Mouse (Mus musculus) neural tube, embryonic 15.5 days (tissue): ENCODE measurements around the gene Sbno2. TPM values are rescaled to one million over a fixed set of nuclear protein-coding genes. Genes with fewer than 3 reads are reported as not detected.

Source experiments
- ATAC-seq: fragments of 200-750 bp; cut with Nextera tagmentation; 2 replicates; pipeline ENCODE4 v1.8.0; 2017; ENCODE audit warnings: mild to moderate bottlenecking, moderate TSS enrichment, moderate library complexity; ENCODE audit not compliant: low FRiP score
- H3K27ac ChIP-seq: fragments of 300-500 bp; sonication (generic); replicated peaks from 2 replicates; pipeline ENCODE4 v1.5.1; 2015; ENCODE audit warnings: mild to moderate bottlenecking, inconsistent platforms
- H3K27me3 ChIP-seq: fragments of 300-500 bp; sonication (generic); replicated peaks from 2 replicates; pipeline ENCODE4 v1.6.1; 2015; ENCODE audit warnings: inconsistent platforms
- H3K36me3 ChIP-seq: fragments of 300-500 bp; sonication (generic); 2 replicates; pipeline ENCODE4 v1.6.1; 2015; ENCODE audit warnings: inconsistent platforms
- H3K4me1 ChIP-seq: fragments of 300-500 bp; sonication (generic); 2 replicates; pipeline ENCODE4 v1.6.1; 2015; ENCODE audit warnings: inconsistent platforms
- H3K4me2 ChIP-seq: fragments of 300-500 bp; sonication (generic); 2 replicates; pipeline ENCODE4 v1.6.1; 2015; ENCODE audit warnings: inconsistent platforms, mild to moderate bottlenecking, moderate library complexity
- H3K4me3 ChIP-seq: fragments of 300-500 bp; sonication (generic); replicated peaks from 2 replicates; pipeline ENCODE4 v1.5.1; 2015; ENCODE audit warnings: mild to moderate bottlenecking, inconsistent platforms
- H3K9ac ChIP-seq: fragments of 300-500 bp; sonication (generic); replicated peaks from 2 replicates; pipeline ENCODE4 v1.6.1; 2015; ENCODE audit warnings: mild to moderate bottlenecking, inconsistent platforms
- H3K9me3 ChIP-seq: fragments of 300-500 bp; sonication (generic); replicated peaks from 2 replicates; pipeline ENCODE4 v1.6.1; 2016; ENCODE audit warnings: inconsistent platforms
- WGBS: fragments of 180-500 bp; shearing (Covaris S2); methylation state at CpG from one replicate; pipeline ENCODE4 v1.1.7; 2015; ENCODE audit warnings: mixed read lengths; 5-methylcytosine and 5-hydroxymethylcytosine counted together
- polyA plus RNA-seq: library from polyadenylated mRNA; unstranded; fragments of >200 nt; fragmentation: Nextera tagmentation; extraction: Ambion mirVana; gene quantifications from 2 replicates; pipeline ENCODE4 v1.2.1, GENCODE M21; 2015

Sbno2 gene
- polyA plus RNA-seq, 1 experiment from 2014 or later = 11.7 TPM

- ATAC-seq = no peak
- H3K4me1 ChIP-seq = peaks cover 52% of the 10 kb centered on the region
- peak overlapping the region; percentile 94 for H3K4me3 ChIP-seq
- no peaks in the 10 kb centered on the region for H3K9me3 ChIP-seq
- H3K27me3 ChIP-seq = no peaks in the 10 kb centered on the region
- 4% methylated on average over 30 of the region's 30 CpGs for WGBS
- peak overlapping the region; percentile 86 for H3K9ac ChIP-seq
- peak overlapping the region; percentile 93 for H3K4me2 ChIP-seq
- peaks cover 22% of the 10 kb centered on the region; the same call in 1 of the 2 replicates for H3K36me3 ChIP-seq
- H3K27ac ChIP-seq = 0 out of 2 replicates have a peak overlapping the region, but pooled peaks have one; percentile 3
These were observed 11.7 kb upstream of the Sbno2 start for GRCm38 (mm10) chr10:80116927-80117691.

- no peak for ATAC-seq
- no peaks in the 10 kb centered on the region for H3K9me3 ChIP-seq
- peak overlapping the region; percentile 93 for H3K4me2 ChIP-seq
- H3K9ac ChIP-seq = peak overlapping the region; percentile 86
- peaks cover 52% of the 10 kb centered on the region for H3K4me1 ChIP-seq
- peaks cover 18% of the 10 kb centered on the region; the same call in 1 of the 2 replicates for H3K36me3 ChIP-seq
- H3K27ac ChIP-seq = 0 out of 2 replicates have a peak overlapping the region, but pooled peaks have one; percentile 3
- H3K27me3 ChIP-seq = no peaks in the 10 kb centered on the region
- WGBS = under 1% methylated on average over 27 of the region's 27 CpGs
- H3K4me3 ChIP-seq = peak overlapping the region; percentile 94
These were observed 11.2 kb upstream of the Sbno2 start for GRCm38 (mm10) chr10:80116563-80116926.

- under 1% methylated on average over 63 of the region's 63 CpGs for WGBS
These were observed 10.6 kb upstream of the Sbno2 start for GRCm38 (mm10) chr10:80115944-80116335.

GRCm38 (mm10) chr10:80115290-80115943 is 10.0 kb upstream of the Sbno2 start, which contains the start of gene Stk11:
Stk11 (plus strand) TSS chr10:80115803.
- peaks cover 49% of the 10 kb centered on the region for H3K4me1 ChIP-seq
- ATAC-seq = peak; percentile 97
- H3K9me3 ChIP-seq = no peaks in the 10 kb centered on the region
- H3K4me2 ChIP-seq = peak within 1 kb of the TSS; percentile 93
- H3K27ac ChIP-seq = peak within 1 kb of the TSS; percentile 90
- H3K4me3 ChIP-seq = peak within 1 kb of the TSS; percentile 94
- H3K36me3 ChIP-seq = peaks cover 12% of the 10 kb centered on the region; the same call in 1 of the 2 replicates
- H3K9ac ChIP-seq = peak within 1 kb of the TSS; percentile 86
- under 1% methylated on average over 68 of the region's 70 CpGs for WGBS
- H3K27me3 ChIP-seq = 0 out of 2 replicates have a peak, but pooled peaks cover under 1% of the 10 kb centered on the region

More at GRCm38 (mm10) chr10:80115944-80116335, 10.6 kb upstream of the Sbno2 start:
- Histone ChIP-seq H3K27ac (peak overlapping the region; percentile 90), H3K27me3 (no peaks in the 10 kb centered on the region), H3K4me3 (peak overlapping the region; percentile 94), H3K4me1 (peaks cover 52% of the 10 kb centered on the region), H3K4me2 (peak overlapping the region; percentile 93), H3K36me3 (peaks cover 17% of the 10 kb centered on the region; the same call in 1 of the 2 replicates), H3K9me3 (no peaks in the 10 kb centered on the region), H3K9ac (peak overlapping the region; percentile 86)
- ATAC-seq = no peak

GRCm38 (mm10) chr10:80114341-80115284 is 9.2 kb upstream of the Sbno2 start:
- H3K9me3 ChIP-seq = no peaks in the 10 kb centered on the region
- peak overlapping the region; percentile 86 for H3K27ac ChIP-seq
- peak overlapping the region; percentile 93 for H3K4me2 ChIP-seq
- peaks cover 8% of the 10 kb centered on the region; the same call in 1 of the 2 replicates for H3K36me3 ChIP-seq
- H3K4me3 ChIP-seq = peak overlapping the region; percentile 94
- H3K27me3 ChIP-seq = 0 out of 2 replicates have a peak, but pooled peaks cover 2% of the 10 kb centered on the region
- peak; percentile 44; the same call in 1 of the 2 replicates for ATAC-seq
- H3K4me1 ChIP-seq = peaks cover 41% of the 10 kb centered on the region
- 3% methylated on average over 27 of the region's 27 CpGs for WGBS
- H3K9ac ChIP-seq = peak overlapping the region; percentile 43

GRCm38 (mm10) chr10:80107678-80108077 is 2.3 kb upstream of the Sbno2 start:
- Histone ChIP-seq H3K4me3 (no peak overlapping the region), H3K36me3 (no peaks in the 10 kb centered on the region), H3K4me2 (no peak overlapping the region), H3K9ac (no peak overlapping the region), H3K27ac (no peak overlapping the region), H3K27me3 (0 out of 2 replicates have a peak, but pooled peaks cover 2% of the 10 kb centered on the region), H3K4me1 (peaks cover 4% of the 10 kb centered on the region; the same call in 1 of the 2 replicates), H3K9me3 (no peaks in the 10 kb centered on the region)
- ATAC-seq = no peak
- WGBS = 61% methylated on average over 6 of the region's 6 CpGs

GRCm38 (mm10) chr10:80105926-80106325 is 555 bp upstream of the Sbno2 start:
- H3K9ac ChIP-seq = no peak overlapping the region
- WGBS = 70% methylated on average over 5 of the region's 5 CpGs

GRCm38 (mm10) chr10:80104181-80104580 is 1.2 kb downstream of the Sbno2 start:
- no peaks in the 10 kb centered on the region for H3K27me3 ChIP-seq
- no peak overlapping the region for H3K27ac ChIP-seq
- no peaks in the 10 kb centered on the region for H3K36me3 ChIP-seq
- H3K9ac ChIP-seq = no peak overlapping the region
- 78% methylated on average over 3 of the region's 3 CpGs for WGBS
- H3K9me3 ChIP-seq = no peaks in the 10 kb centered on the region
- peaks cover 34% of the 10 kb centered on the region for H3K4me1 ChIP-seq
- ATAC-seq = no peak
- H3K4me3 ChIP-seq = no peak overlapping the region
- H3K4me2 ChIP-seq = no peak overlapping the region

More at GRCm38 (mm10) chr10:80105926-80106325, 555 bp upstream of the Sbno2 start:
- no peaks in the 10 kb centered on the region for H3K9me3 ChIP-seq
- ATAC-seq = no peak
- H3K4me3 ChIP-seq = no peak overlapping the region
- H3K36me3 ChIP-seq = no peaks in the 10 kb centered on the region
- H3K4me1 ChIP-seq = peaks cover 17% of the 10 kb centered on the region
- H3K27ac ChIP-seq = no peak overlapping the region
- 0 out of 2 replicates have a peak, but pooled peaks cover 2% of the 10 kb centered on the region for H3K27me3 ChIP-seq
- H3K4me2 ChIP-seq = no peak overlapping the region

- H3K9ac ChIP-seq = peak overlapping the region; percentile 91
- no peaks in the 10 kb centered on the region for H3K36me3 ChIP-seq
- WGBS = 89% methylated on average over 2 of the region's 2 CpGs
- H3K27me3 ChIP-seq = no peaks in the 10 kb centered on the region
- no peaks in the 10 kb centered on the region for H3K9me3 ChIP-seq
- no peak for ATAC-seq
- H3K27ac ChIP-seq = peak overlapping the region; percentile 79
- peaks cover 35% of the 10 kb centered on the region for H3K4me1 ChIP-seq
- no peak overlapping the region for H3K4me3 ChIP-seq
- peak overlapping the region; percentile 93 for H3K4me2 ChIP-seq
These were observed 2.3 kb downstream of the Sbno2 start for GRCm38 (mm10) chr10:80103032-80103431.

- Histone ChIP-seq H3K27me3 (no peaks in the 10 kb centered on the region), H3K4me1 (peaks cover 36% of the 10 kb centered on the region), H3K27ac (peak overlapping the region; percentile 79), H3K4me3 (peak overlapping the region; percentile 95), H3K9ac (peak overlapping the region; percentile 91), H3K36me3 (no peaks in the 10 kb centered on the region), H3K4me2 (peak overlapping the region; percentile 93), H3K9me3 (no peaks in the 10 kb centered on the region)
- WGBS = under 1% methylated on average over 58 of the region's 59 CpGs
- peak; percentile 91 for ATAC-seq
These were observed 3.0 kb downstream of the Sbno2 start for GRCm38 (mm10) chr10:80102216-80102915.
